ENCODE assay signal across 18 mouse cellular contexts in the genomic region with DNA sequence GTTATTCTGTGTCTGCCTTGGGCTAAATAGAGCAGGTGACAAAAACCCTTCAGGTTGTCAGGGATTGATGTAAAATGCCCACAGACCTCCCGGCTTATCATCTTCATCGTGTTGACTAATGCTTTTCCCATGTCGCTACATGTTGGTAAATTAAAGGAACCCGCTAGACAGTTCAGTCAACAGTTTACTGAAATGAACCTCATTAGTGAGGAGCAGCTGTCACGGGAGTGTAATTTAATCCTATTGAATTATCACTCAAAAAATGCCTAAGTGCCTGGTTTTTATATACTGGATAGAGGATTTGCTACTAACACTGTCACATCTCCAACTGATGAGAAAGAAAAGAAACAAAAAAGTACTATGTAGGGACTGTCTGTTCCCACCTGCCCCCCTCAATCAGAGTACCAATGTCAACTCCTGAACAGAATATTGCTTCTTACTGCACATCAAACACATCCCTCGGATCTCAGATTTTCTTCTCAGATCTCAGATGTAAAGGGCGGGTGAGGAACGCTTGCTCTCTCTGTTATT.
"Had no signal": no experiment of that assay in that cellular context is flagged by ENCODE, and none has a peak within 500 bp of the region (broad histone marks: within the 10 kb centered on the region; RNA-seq: fewer than 3 reads in every experiment).

No protein-coding gene starts in this region.

- H3K9me3 ChIP-seq: kidney, embryonic 15.5 days; liver, embryonic 13.5 days; midbrain, embryonic 10.5 days; midbrain, embryonic 15.5 days had no signal

- H3K4me1 ChIP-seq: kidney, embryonic 15.5 days; liver, embryonic 13.5 days; megakaryocyte, embryonic 14.5 days; midbrain, embryonic 10.5 days; midbrain, embryonic 15.5 days; neural tube, embryonic 13.5 days had no signal

- H3K27me3 ChIP-seq: kidney, embryonic 15.5 days; liver, embryonic 13.5 days; megakaryocyte, embryonic 14.5 days; midbrain, embryonic 15.5 days; neural tube, embryonic 13.5 days had no signal

- DNase-seq: kidney, adult 2 months; kidney, postnatal 10 days; kidney, postnatal 36 days; layer of hippocampus, postnatal 36 days; liver, embryonic 13.5 days; lung, adult 2 months; right cerebral cortex, adult 18-20 months; right cerebral cortex, postnatal 14 days; right cerebral cortex, postnatal 4 days; thymus, adult 2 months; thymus, postnatal 25 days had no signal

- H3K9ac ChIP-seq: kidney, embryonic 15.5 days; liver, embryonic 13.5 days; midbrain, embryonic 15.5 days; neural tube, embryonic 13.5 days had no signal

- H3K4me2 ChIP-seq: kidney, embryonic 15.5 days; liver, embryonic 13.5 days; midbrain, embryonic 15.5 days; neural tube, embryonic 13.5 days had no signal

- H3K36me3 ChIP-seq: kidney, embryonic 15.5 days; liver, embryonic 13.5 days; midbrain, embryonic 10.5 days; midbrain, embryonic 15.5 days; neural tube, embryonic 13.5 days had no signal

- ATAC-seq: midbrain, embryonic 15.5 days had no signal

- H3K27ac ChIP-seq: kidney, embryonic 15.5 days; left cerebral cortex, adult 2 months; liver, embryonic 13.5 days; midbrain, embryonic 10.5 days; midbrain, embryonic 15.5 days; neural tube, embryonic 13.5 days; stomach, postnatal 0 days had no signal

- H3K4me3 ChIP-seq: kidney, embryonic 15.5 days; left cerebral cortex, adult 2 months; liver, embryonic 13.5 days; megakaryocyte, embryonic 14.5 days; midbrain, embryonic 10.5 days; midbrain, embryonic 15.5 days; neural tube, embryonic 13.5 days had no signal
